Mouse (Mus musculus) limb, embryonic 11.5 days (tissue): ENCODE results near the gene Ulk1. TPM values are rescaled to one million over a fixed set of nuclear protein-coding genes. Genes with fewer than 3 reads are reported as not detected.
"Not testable (repeated sequence)": the region's sequence is repeated elsewhere in the genome, so short reads cannot be mapped to it uniquely, and the experiment has no call there.

ENCODE experiments used
- ATAC-seq: fragments of 200-750 bp; cut with Nextera tagmentation; 2 replicates; pipeline ENCODE4 v1.8.0; 2017; ENCODE audit warnings: low read depth; ENCODE audit not compliant: insufficient number of reproducible peaks, low FRiP score, low TSS enrichment
- DNase-seq: peaks from one replicate; pipeline ENCODE4 v3.0.0-alpha.2; 2015; ENCODE audit warnings: low spot score
- H3K27ac ChIP-seq: fragments of 300-500 bp; sonication (generic); replicated peaks from 2 replicates; pipeline ENCODE4 v1.5.1; 2014; ENCODE audit warnings: low read depth, mild to moderate bottlenecking, low read length
- H3K27me3 ChIP-seq: fragments of 300-500 bp; sonication (generic); 2 replicates; pipeline ENCODE4 v1.6.1; 2014; ENCODE audit warnings: mild to moderate bottlenecking, low read length, mixed read lengths; ENCODE audit not compliant: control insufficient read depth, insufficient read depth
- H3K36me3 ChIP-seq: fragments of 300-500 bp; sonication (generic); 2 replicates; pipeline ENCODE4 v1.6.1; 2014; ENCODE audit warnings: mild to moderate bottlenecking, low read length, moderate library complexity, mixed read lengths; ENCODE audit not compliant: control insufficient read depth, insufficient read depth
- H3K4me1 ChIP-seq: fragments of 300-500 bp; sonication (generic); 2 replicates; pipeline ENCODE4 v1.6.1; 2014; ENCODE audit warnings: low read length, mixed read lengths; ENCODE audit not compliant: control insufficient read depth, insufficient read depth
- H3K4me2 ChIP-seq: fragments of 300-500 bp; sonication (generic); 2 replicates; pipeline ENCODE4 v1.6.1; 2014; ENCODE audit warnings: low read depth, mild to moderate bottlenecking, moderate library complexity; ENCODE audit not compliant: severe bottlenecking
- H3K4me3 ChIP-seq: fragments of 300-500 bp; sonication (generic); 2 replicates; pipeline ENCODE4 v1.5.1; 2014; ENCODE audit warnings: low read depth, low read length
- H3K9ac ChIP-seq: fragments of 300-500 bp; sonication (generic); 2 replicates; pipeline ENCODE4 v1.6.1; 2014; ENCODE audit warnings: mild to moderate bottlenecking, low read length
- H3K9me3 ChIP-seq: fragments of 300-500 bp; sonication (generic); 2 replicates; pipeline ENCODE4 v1.6.1; 2016; ENCODE audit warnings: low read length; ENCODE audit not compliant: control insufficient read depth
- WGBS: fragments of 180-500 bp; shearing (Covaris S2); extraction: QIAGEN DNeasy Blood & Tissue Kit; methylation state at CpG from one replicate; pipeline ENCODE4 v1.1.7; 2014; 5-methylcytosine and 5-hydroxymethylcytosine counted together
- polyA plus RNA-seq: library from polyadenylated mRNA; unstranded; fragments of >200 nt; fragmentation: Nextera tagmentation; extraction: Ambion mirVana; gene quantifications from 2 replicates; pipeline ENCODE4 v1.2.1, GENCODE M21; 2014

Gene Ulk1
- polyA plus RNA-seq, 1 experiment from 2014 or later: 37.8 TPM

DNA sequence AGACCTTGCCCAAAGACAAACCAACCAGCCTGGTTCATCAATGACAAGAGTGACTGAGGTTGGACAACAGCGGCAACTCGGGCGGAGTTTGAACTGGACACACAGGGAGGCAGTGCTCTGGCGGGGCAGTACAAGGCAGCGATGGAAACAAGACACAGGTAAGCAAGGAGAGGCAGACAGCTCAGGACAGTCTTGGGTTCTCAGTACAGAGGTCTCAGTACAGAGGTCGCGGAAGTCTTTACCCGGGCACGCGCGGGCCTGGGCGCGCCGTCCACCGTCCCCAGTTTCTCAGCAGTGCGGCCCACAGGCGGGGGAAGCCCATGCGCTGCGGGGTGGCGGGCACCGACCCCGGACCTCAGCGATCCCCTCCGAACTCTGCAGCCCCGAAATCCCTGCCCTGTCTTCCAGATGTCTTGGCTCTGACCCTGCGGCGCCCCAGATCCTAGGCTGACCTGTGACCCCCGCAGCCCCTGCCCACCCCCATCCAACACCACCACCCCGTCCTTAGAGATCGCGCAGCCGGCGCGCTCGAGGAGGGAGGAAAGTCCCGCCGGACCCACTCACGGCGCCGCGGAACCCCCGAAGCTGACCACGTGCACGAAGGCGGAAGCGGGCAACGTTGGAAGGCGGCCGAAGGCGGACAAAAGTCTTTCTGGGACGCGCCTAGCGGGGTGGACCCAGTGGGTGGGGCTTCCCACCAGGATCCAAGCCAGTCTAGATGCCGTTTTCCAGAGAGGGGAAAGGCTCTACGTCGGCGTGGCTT is 29.7 kb downstream of the Ulk1 start, which contains the start of gene Pus1:
Gene Pus1 (minus strand): TSS at position 662 of the 763 bp plus-strand sequence.
- DNase-seq (peak; percentile 94), ATAC-seq (peak; percentile 85)
- H3K4me2 ChIP-seq: peak within 1 kb of the TSS; percentile 93
- H3K9me3 ChIP-seq: no peaks in the 10 kb centered on the region
- peak within 1 kb of the TSS; percentile 85 for H3K4me3 ChIP-seq
- 0 out of 2 replicates have a peak, but pooled peaks cover 3% of the 10 kb centered on the region for H3K4me1 ChIP-seq
- no peak within 1 kb of the TSS for H3K27ac ChIP-seq
- no peaks in the 10 kb centered on the region for H3K27me3 ChIP-seq
- WGBS: under 1% methylated on average over 55 of the region's 57 CpGs
- H3K9ac ChIP-seq: peak within 1 kb of the TSS; percentile 78
- peaks cover under 1% of the 10 kb centered on the region for H3K36me3 ChIP-seq

DNA sequence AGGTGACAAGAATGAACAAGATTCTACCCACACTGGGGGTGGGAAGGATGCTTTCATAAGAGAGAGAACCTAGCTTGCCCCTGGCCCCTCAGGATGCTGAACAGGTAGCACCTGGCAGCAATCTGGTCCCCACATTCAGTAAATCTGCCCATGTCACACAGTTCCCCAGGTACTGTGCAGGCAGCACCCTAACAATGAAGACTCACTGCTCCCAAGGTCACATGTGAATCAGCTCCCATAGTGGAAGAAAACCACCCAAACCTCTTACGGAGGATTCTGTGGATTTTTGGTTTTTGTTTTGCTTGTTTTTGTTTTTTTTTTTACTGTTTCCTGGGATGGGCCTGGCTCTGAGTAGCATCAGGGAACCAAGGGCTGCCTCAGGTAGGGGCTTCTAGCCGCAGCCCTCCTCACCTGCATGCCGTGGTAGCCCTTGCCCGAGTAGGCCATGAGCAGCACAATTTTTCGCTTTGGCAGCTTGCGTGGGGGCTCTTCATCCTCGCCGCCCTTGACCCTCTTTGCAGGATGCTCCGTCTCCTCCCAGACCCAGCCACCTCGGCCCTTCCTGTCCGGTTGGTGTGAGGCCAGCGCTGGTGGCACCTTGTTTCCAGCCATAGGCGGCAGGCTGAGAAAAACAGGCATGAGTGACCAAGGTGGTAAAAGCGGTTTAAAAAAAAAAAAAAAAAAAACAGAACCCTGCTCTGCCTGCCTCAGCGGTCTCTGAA is 30.5 kb downstream of the Ulk1 start:
- Histone ChIP-seq H3K4me2 (peak overlapping the region; percentile 93), H3K9ac (peak overlapping the region; percentile 78), H3K27me3 (no peaks in the 10 kb centered on the region), H3K27ac (no peak overlapping the region), H3K4me3 (peak overlapping the region; percentile 85), H3K4me1 (0 out of 2 replicates have a peak, but pooled peaks cover 3% of the 10 kb centered on the region), H3K36me3 (peaks cover 8% of the 10 kb centered on the region), H3K9me3 (no peaks in the 10 kb centered on the region)
- WGBS: 21% methylated on average over 15 of the region's 15 CpGs
- DNase-seq: no peak
- no peak for ATAC-seq

DNA sequence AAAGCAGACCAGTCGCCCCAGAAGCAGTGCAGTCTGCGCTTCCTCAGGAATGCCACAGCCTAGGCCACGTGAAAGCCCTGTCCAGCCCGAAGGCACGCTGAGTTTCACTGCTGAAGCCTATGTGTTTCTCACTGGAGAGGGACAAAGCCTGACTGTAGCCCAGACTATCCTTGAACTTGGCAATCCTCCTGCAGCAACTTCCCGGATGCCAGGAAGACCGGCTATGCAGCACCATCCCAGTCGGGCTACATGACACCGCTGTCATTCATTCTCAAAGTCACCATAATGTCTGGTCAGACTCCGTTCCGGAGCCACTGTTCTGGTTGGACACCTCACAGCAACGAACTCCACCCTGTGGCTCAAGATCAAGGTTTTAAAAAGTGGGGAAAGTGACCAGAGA is 31.6 kb downstream of the Ulk1 start:
- Histone ChIP-seq H3K4me2 (no peak overlapping the region), H3K27me3 (no peaks in the 10 kb centered on the region), H3K36me3 (peaks cover 11% of the 10 kb centered on the region), H3K9ac (no peak overlapping the region), H3K9me3 (no peaks in the 10 kb centered on the region), H3K4me3 (no peak overlapping the region), H3K4me1 (0 out of 2 replicates have a peak, but pooled peaks cover 3% of the 10 kb centered on the region), H3K27ac (no peak overlapping the region)
- WGBS: 88% methylated on average over 12 of the region's 12 CpGs
- ATAC-seq (no peak), DNase-seq (no peak)

DNA sequence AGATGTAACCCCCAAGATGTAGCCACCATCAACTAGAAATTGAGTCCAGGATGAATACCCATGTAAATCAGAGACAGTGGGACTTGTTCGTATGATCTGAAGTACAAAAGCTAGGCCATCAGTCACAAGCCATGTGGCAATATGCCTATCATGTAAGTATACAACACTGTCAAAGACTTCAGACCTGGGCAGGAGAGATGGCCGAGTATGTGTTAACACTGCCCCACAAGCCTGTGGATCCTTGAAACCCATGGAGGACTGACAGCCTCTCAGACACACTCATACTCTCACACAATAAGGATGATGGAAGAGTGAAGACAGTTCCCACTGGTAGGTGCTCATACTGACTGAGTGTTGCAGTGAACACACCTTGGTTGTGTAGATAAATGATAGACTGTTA is 33.8 kb downstream of the Ulk1 start:
- ATAC-seq (no peak), DNase-seq (no peak)
- no peak overlapping the region for H3K4me2 ChIP-seq
- WGBS: 90% methylated on average over 2 of the region's 2 CpGs
- peaks cover 11% of the 10 kb centered on the region for H3K36me3 ChIP-seq
- 0 out of 2 replicates have a peak, but pooled peaks cover 3% of the 10 kb centered on the region for H3K4me1 ChIP-seq
- no peaks in the 10 kb centered on the region for H3K9me3 ChIP-seq
- H3K27ac ChIP-seq: no peak overlapping the region
- H3K27me3 ChIP-seq: no peaks in the 10 kb centered on the region
- no peak overlapping the region for H3K4me3 ChIP-seq
- no peak overlapping the region for H3K9ac ChIP-seq

DNA sequence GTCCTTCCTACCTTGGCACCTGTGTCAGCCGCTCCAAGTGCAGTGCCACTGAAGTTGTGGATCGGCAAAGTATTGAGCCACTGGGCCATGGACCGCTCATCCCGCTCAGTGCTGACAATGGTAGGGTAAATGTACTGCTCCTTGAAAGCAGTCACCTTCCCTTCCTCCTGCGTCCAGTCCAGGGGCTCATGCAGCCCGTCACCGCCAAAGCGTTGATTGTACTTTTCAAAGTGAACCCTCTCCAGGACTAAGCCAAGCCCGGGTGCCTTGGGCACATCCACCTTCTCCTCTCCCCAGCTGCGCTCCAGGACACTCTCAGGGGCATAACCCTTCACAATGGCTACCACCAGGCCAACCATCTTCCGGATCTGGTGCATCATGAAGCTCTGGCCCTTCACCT is 35.4 kb downstream of the Ulk1 start:
- 90% methylated on average over 11 of the region's 11 CpGs for WGBS
- no peak overlapping the region for H3K27ac ChIP-seq
- DNase-seq: no peak
- peaks cover 11% of the 10 kb centered on the region for H3K36me3 ChIP-seq
- H3K4me3 ChIP-seq: no peak overlapping the region
- no peaks in the 10 kb centered on the region for H3K9me3 ChIP-seq
- no peak overlapping the region for H3K4me2 ChIP-seq
- H3K27me3 ChIP-seq: no peaks in the 10 kb centered on the region
- no peak overlapping the region for H3K9ac ChIP-seq
- ATAC-seq: no peak
- 0 out of 2 replicates have a peak, but pooled peaks cover under 1% of the 10 kb centered on the region for H3K4me1 ChIP-seq

DNA sequence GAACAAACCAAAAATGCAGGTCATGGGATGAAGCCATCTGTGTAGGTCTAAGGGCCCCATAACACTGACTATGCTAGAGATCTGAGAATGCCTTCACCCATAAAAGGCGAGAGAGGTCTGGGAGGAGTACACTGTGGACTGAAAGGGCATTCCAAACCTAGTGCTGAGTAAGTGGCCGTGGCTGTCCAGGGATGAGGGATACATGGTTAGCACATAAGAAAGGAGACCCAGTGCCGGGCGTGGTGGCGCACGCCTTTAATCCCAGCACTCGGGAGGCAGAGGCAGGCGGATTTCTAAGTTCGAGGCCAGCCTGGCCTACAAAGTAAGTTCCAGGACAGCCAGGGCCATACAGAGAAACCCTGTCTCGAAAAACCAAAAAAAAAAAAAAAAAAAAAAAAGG is 37.0 kb downstream of the Ulk1 start:
- not testable (repeated sequence) for H3K4me3 ChIP-seq, DNase-seq, H3K27me3 ChIP-seq, ATAC-seq, H3K9me3 ChIP-seq, H3K4me1 ChIP-seq, H3K27ac ChIP-seq, H3K9ac ChIP-seq, H3K4me2 ChIP-seq
- 94% methylated on average over 10 of the region's 10 CpGs for WGBS
- peaks cover 11% of the 10 kb centered on the region for H3K36me3 ChIP-seq

DNA sequence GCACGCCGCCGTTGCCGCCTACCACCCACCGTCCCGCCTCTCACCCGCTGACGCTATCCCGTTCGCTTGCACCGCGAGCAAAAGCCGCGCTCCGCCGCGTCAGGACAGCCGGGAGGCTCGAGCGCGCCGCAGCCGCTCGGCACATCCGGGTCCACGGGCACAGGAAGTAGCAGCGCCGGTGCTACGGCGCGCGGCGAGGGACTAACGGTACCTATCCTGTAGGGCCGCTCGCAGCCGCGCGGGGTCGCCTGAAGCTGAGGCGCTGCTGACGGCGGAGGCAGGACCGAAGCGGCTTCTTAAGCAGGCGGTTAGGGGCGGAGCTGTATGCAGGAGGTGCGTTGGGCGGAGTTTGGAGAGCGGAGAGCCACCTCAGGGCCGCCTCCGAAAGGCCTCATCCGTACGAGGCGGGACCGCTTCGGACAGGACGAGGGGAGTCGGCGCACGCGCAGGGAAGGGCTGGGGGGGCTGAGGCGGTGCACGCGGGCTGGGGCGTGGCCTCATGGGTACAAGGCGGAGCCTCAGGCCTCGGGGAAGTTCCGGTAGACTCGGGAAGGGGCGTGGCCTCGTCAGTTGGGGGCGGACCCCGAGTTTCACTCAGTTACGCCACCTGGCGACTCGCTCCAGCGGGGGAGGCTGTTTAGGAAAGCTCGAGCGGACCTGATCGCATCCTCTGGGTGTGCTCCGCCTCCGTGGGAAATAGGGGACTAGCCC is 39.3 kb downstream of the Ulk1 start, which contains the start of gene Ep400:
Gene Ep400 (minus strand): TSS at position 270 of the 711 bp plus-strand sequence.
- under 1% methylated on average over 79 of the region's 83 CpGs for WGBS
- H3K4me2 ChIP-seq: peak within 1 kb of the TSS; percentile 62
- H3K4me1 ChIP-seq: peaks cover 4% of the 10 kb centered on the region; the same call in 1 of the 2 replicates
- peaks cover 11% of the 10 kb centered on the region for H3K36me3 ChIP-seq
- H3K9me3 ChIP-seq: no peaks in the 10 kb centered on the region
- DNase-seq (peak; percentile 100), ATAC-seq (peak; percentile 98)
- peak within 1 kb of the TSS; percentile 84 for H3K4me3 ChIP-seq
- peak within 1 kb of the TSS; percentile 94 for H3K27ac ChIP-seq
- no peaks in the 10 kb centered on the region for H3K27me3 ChIP-seq
- H3K9ac ChIP-seq: peak within 1 kb of the TSS; percentile 91

DNA sequence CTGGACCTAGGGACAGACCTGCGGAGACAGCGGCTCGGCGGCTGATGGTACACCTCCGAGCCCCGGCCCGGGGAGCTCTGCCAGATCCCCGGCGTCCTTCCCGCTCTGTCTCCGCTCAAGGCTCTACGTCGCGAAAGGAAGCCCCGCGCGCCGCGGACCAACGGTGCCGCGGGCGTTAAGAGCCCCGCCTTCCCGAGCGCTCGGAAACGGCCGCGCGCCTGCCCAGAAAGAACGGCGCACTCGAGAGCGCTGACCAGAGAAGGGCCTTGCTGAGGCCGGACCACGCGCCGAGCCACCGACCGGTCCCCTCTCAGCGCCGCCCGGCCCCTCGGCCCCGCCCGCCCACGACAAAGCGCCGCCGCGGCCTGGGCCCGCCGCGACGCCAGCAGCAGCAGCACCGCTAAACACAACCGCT is 39.9 kb downstream of the Ulk1 start:
- peak overlapping the region; percentile 94 for H3K27ac ChIP-seq
- no peaks in the 10 kb centered on the region for H3K9me3 ChIP-seq
- H3K4me2 ChIP-seq: peak overlapping the region; percentile 62
- H3K4me3 ChIP-seq: peak overlapping the region; percentile 84
- ATAC-seq (peak; percentile 35), DNase-seq (no peak)
- under 1% methylated on average over 57 of the region's 58 CpGs for WGBS
- no peaks in the 10 kb centered on the region for H3K27me3 ChIP-seq
- peaks cover 4% of the 10 kb centered on the region; the same call in 1 of the 2 replicates for H3K4me1 ChIP-seq
- peaks cover 9% of the 10 kb centered on the region for H3K36me3 ChIP-seq
- H3K9ac ChIP-seq: peak overlapping the region; percentile 91
